Mouse (Mus musculus) CD8-positive naive resting alpha-beta T cell, adult 2 months (primary cell): Measurements from ENCODE around the gene Tmem217.
A peak's percentile ranks its signal among the peaks of the same experiment; 100 is the strongest.

Experiments used
- DNase-seq, 2 experiments: peaks; one replicate each; pipeline ENCODE4 v3.0.0; 2022; ENCODE audit warnings: low read depth in 2 of 2, low spot score in 2 of 2

Gene Tmem217

GRCm38 (mm10) chr17:29489971-29490712 lies 62.0 kb downstream of the Tmem217 start:
- peak; percentile 94 for DNase-seq

GRCm38 (mm10) chr17:29488978-29489970 lies 62.9 kb downstream of the Tmem217 start:
- no peak for DNase-seq

- DNase-seq: no peak
These were observed 63.8 kb downstream of the Tmem217 start for GRCm38 (mm10) chr17:29488257-29488977.

GRCm38 (mm10) chr17:29485336-29486233 lies 66.6 kb downstream of the Tmem217 start:
- DNase-seq: no peak

GRCm38 (mm10) chr17:29484431-29484830 lies 67.8 kb downstream of the Tmem217 start:
- DNase-seq: no peak

GRCm38 (mm10) chr17:29483282-29483681 lies 68.9 kb downstream of the Tmem217 start:
- no peak for DNase-seq

- DNase-seq: no peak
These were observed 69.6 kb downstream of the Tmem217 start for GRCm38 (mm10) chr17:29482632-29483031.

- no peak for DNase-seq
These were observed 71.9 kb downstream of the Tmem217 start for GRCm38 (mm10) chr17:29480256-29480655.

GRCm38 (mm10) chr17:29478271-29478670 lies 73.9 kb downstream of the Tmem217 start:
- no peak for DNase-seq

GRCm38 (mm10) chr17:29477357-29477756 lies 74.8 kb downstream of the Tmem217 start:
- DNase-seq: no peak

- no peak for DNase-seq
These were observed 75.7 kb downstream of the Tmem217 start for GRCm38 (mm10) chr17:29476461-29476860.
